Mouse (Mus musculus) neural tube, embryonic 15.5 days (tissue): ENCODE results near the gene Serpinb9. TPM values are rescaled to one million over a fixed set of nuclear protein-coding genes. Genes with fewer than 3 reads are reported as not detected.

Experiments
- ATAC-seq: fragments of 200-750 bp; cut with Nextera tagmentation; 2 replicates; pipeline ENCODE4 v1.8.0; 2017; ENCODE audit warnings: mild to moderate bottlenecking, moderate TSS enrichment, moderate library complexity; ENCODE audit not compliant: low FRiP score
- H3K27ac ChIP-seq: fragments of 300-500 bp; sonication (generic); replicated peaks from 2 replicates; pipeline ENCODE4 v1.5.1; 2015; ENCODE audit warnings: mild to moderate bottlenecking, inconsistent platforms
- H3K27me3 ChIP-seq: fragments of 300-500 bp; sonication (generic); replicated peaks from 2 replicates; pipeline ENCODE4 v1.6.1; 2015; ENCODE audit warnings: inconsistent platforms
- H3K36me3 ChIP-seq: fragments of 300-500 bp; sonication (generic); 2 replicates; pipeline ENCODE4 v1.6.1; 2015; ENCODE audit warnings: inconsistent platforms
- H3K4me1 ChIP-seq: fragments of 300-500 bp; sonication (generic); 2 replicates; pipeline ENCODE4 v1.6.1; 2015; ENCODE audit warnings: inconsistent platforms
- H3K4me2 ChIP-seq: fragments of 300-500 bp; sonication (generic); 2 replicates; pipeline ENCODE4 v1.6.1; 2015; ENCODE audit warnings: inconsistent platforms, mild to moderate bottlenecking, moderate library complexity
- H3K4me3 ChIP-seq: fragments of 300-500 bp; sonication (generic); replicated peaks from 2 replicates; pipeline ENCODE4 v1.5.1; 2015; ENCODE audit warnings: mild to moderate bottlenecking, inconsistent platforms
- H3K9ac ChIP-seq: fragments of 300-500 bp; sonication (generic); replicated peaks from 2 replicates; pipeline ENCODE4 v1.6.1; 2015; ENCODE audit warnings: mild to moderate bottlenecking, inconsistent platforms
- H3K9me3 ChIP-seq: fragments of 300-500 bp; sonication (generic); replicated peaks from 2 replicates; pipeline ENCODE4 v1.6.1; 2016; ENCODE audit warnings: inconsistent platforms
- WGBS: fragments of 180-500 bp; shearing (Covaris S2); methylation state at CpG from one replicate; pipeline ENCODE4 v1.1.7; 2015; ENCODE audit warnings: mixed read lengths; 5-methylcytosine and 5-hydroxymethylcytosine counted together
- polyA plus RNA-seq: library from polyadenylated mRNA; unstranded; fragments of >200 nt; fragmentation: Nextera tagmentation; extraction: Ambion mirVana; gene quantifications from 2 replicates; pipeline ENCODE4 v1.2.1, GENCODE M21; 2015

Gene Serpinb9
- polyA plus RNA-seq, 1 experiment from 2014 or later, result 2.0 TPM

DNA sequence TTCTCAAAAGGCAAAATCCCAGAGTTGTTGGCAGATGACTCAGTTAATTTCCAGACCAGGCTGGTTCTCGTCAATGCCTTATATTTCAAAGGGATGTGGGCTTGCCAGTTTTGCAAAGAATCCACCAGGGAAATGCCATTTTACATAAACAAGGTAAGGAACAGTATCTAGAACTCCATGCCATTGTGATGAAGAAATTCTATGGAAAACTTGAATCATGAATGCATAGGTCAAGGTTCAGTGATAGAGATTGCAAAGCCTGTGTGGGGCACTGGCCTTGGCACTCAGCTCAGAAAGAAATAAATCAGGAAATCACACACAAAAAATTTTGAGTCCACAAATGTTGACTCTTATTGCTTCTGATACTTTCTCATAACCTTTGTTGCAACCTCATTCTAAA, 32.5 kb downstream of the Serpinb9 start:
- Histone ChIP-seq H3K4me2 (no peak overlapping the region), H3K4me1 (no peaks in the 10 kb centered on the region), H3K4me3 (no peak overlapping the region), H3K27me3 (no peaks in the 10 kb centered on the region), H3K27ac (no peak overlapping the region), H3K9me3 (no peaks in the 10 kb centered on the region), H3K36me3 (no peaks in the 10 kb centered on the region), H3K9ac (no peak overlapping the region)
- 82% methylated on average over 1 of the region's 1 CpGs for WGBS
- no peak for ATAC-seq

DNA sequence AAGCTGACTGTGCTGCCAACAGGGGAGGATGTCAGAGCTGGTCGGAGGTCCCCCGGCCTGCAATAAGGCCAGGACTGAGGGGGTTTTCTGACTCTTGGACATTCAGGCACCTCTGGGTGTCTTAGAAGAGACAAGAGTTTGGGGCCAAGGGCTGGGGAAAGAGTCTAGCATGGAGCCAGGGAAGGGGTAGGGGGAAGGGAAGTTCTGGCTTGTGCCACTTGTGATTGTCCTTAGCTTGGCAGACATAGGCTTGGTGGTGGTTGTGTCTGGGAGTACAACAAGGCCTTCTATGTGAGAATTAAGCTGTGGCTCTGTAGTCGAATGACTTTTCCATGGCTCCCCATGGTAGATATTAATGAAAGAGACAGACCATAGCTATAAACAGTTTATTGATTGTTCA, 40.5 kb downstream of the Serpinb9 start:
- 94% methylated on average over 3 of the region's 3 CpGs for WGBS
- Histone ChIP-seq H3K27me3 (no peaks in the 10 kb centered on the region), H3K4me1 (no peaks in the 10 kb centered on the region), H3K9ac (no peak overlapping the region), H3K9me3 (no peaks in the 10 kb centered on the region), H3K4me2 (no peak overlapping the region), H3K36me3 (no peaks in the 10 kb centered on the region), H3K4me3 (no peak overlapping the region), H3K27ac (no peak overlapping the region)
- no peak for ATAC-seq

DNA sequence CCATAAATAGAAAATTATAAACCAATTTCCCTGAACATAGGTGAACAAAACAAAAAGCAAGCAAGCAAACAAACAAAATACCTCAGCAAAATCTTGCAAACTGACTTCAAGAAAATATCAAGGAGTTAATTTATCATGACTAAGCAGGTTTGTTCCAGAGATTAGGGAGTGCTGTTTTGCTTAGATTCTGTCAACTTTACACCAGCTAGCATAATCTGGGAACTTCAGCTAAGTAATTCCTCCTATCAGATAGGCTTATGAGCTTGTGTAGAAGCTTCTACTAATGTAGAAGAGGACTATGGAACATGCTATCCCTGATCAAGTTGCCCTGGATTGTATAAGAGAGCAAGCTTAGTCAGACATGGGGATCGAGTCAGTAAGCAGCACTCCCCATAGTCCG, 44.2 kb downstream of the Serpinb9 start:
- Histone ChIP-seq H3K4me1 (no peaks in the 10 kb centered on the region), H3K36me3 (no peaks in the 10 kb centered on the region), H3K4me3 (no peak overlapping the region), H3K27me3 (no peaks in the 10 kb centered on the region), H3K9me3 (no peaks in the 10 kb centered on the region), H3K27ac (no peak overlapping the region), H3K4me2 (no peak overlapping the region), H3K9ac (no peak overlapping the region)
- ATAC-seq, result no peak
- WGBS, result 93% methylated on average over 2 of the region's 2 CpGs

DNA sequence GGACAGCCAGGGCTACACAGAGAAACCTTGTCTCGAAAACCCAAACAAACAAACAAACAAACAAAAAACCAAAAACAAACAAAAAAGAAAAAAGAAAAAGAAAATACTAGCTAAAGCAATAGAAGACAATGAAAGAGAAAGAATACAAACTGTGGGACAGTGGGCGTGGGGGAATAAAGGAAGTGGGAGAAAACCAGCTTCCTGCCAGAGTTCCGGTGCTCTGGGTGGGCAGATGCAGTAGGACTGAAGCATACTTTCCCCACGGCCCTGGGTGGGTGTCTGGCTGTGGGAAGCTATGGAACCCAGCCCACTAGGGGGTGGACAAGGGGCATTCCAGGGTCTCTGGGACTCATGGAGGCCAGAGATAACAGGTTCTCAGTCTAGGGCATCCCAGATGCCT, 45.1 kb downstream of the Serpinb9 start:
- no peaks in the 10 kb centered on the region for H3K4me1 ChIP-seq
- no peaks in the 10 kb centered on the region for H3K27me3 ChIP-seq
- H3K36me3 ChIP-seq, result no peaks in the 10 kb centered on the region
- no peaks in the 10 kb centered on the region for H3K9me3 ChIP-seq
- H3K4me3 ChIP-seq, result no peak overlapping the region
- WGBS, result 89% methylated on average over 4 of the region's 4 CpGs
- ATAC-seq, result no peak
- no peak overlapping the region for H3K9ac ChIP-seq
- H3K27ac ChIP-seq, result no peak overlapping the region
- H3K4me2 ChIP-seq, result no peak overlapping the region

DNA sequence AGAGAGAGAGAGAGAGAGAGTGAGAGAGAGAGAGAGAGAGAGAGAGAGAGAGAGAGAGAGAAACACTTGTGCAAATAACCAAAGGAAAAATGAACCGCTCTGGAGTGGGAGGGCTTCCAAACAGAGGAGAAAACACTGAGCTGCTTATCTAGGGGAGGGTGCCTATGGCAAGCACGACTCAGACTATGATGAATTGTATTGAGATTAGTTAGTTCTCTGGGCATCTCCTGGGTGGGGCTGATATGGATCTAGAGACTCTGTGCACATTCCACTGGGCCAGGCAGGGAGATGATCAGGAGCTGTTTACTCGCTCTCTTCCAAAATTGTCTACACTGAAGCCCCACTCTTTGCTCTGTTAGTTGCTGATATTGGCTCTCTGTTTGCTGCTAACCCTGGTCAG, 48.6 kb downstream of the Serpinb9 start:
- H3K4me3 ChIP-seq, result no peak overlapping the region
- ATAC-seq, result no peak
- no peak overlapping the region for H3K4me2 ChIP-seq
- H3K27ac ChIP-seq, result no peak overlapping the region
- 84% methylated on average over 3 of the region's 3 CpGs for WGBS
- H3K36me3 ChIP-seq, result no peaks in the 10 kb centered on the region
- H3K9me3 ChIP-seq, result no peaks in the 10 kb centered on the region
- no peaks in the 10 kb centered on the region for H3K4me1 ChIP-seq
- no peaks in the 10 kb centered on the region for H3K27me3 ChIP-seq
- no peak overlapping the region for H3K9ac ChIP-seq

DNA sequence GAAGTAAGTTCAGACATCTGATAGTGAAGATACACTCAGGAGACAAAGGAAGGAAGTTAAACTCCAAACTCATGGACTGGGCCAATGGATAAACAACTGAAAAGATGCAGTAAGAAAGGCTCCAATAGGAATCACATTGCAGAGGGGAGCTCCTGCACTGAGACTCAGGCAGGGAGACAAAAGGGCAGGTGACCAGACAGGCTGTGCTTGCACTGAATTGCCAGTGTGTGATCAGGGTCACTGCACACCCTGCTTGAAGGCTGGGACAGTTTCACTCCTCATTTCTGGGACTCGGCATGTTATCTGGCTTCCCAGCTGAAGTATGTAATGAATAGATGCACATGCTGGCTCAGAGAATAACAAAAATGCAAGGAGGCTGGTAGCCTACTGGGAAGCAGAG, 60.0 kb downstream of the Serpinb9 start:
- ATAC-seq, result no peak
- no peak overlapping the region for H3K9ac ChIP-seq
- H3K4me1 ChIP-seq, result no peaks in the 10 kb centered on the region
- H3K9me3 ChIP-seq, result no peaks in the 10 kb centered on the region
- H3K27me3 ChIP-seq, result no peaks in the 10 kb centered on the region
- WGBS, result 86% methylated on average over 1 of the region's 1 CpGs
- H3K4me2 ChIP-seq, result no peak overlapping the region
- no peaks in the 10 kb centered on the region for H3K36me3 ChIP-seq
- no peak overlapping the region for H3K4me3 ChIP-seq
- H3K27ac ChIP-seq, result no peak overlapping the region

Other genes starting within 250 kb of the Serpinb9 start
- gene Mylk4, start 219.3 kb upstream of the Serpinb9 start, polyA plus RNA-seq, result 0.40 and 0.52 TPM in 2 replicates
- gene Wrnip1, start 201.2 kb upstream of the Serpinb9 start, polyA plus RNA-seq, result 35.8 and 42.8 TPM in 2 replicates
- not detected in 2 replicates for gene D930007J09Rik, start 200.4 kb upstream of the Serpinb9 start, polyA plus RNA-seq
- gene Serpinb1a, start 152.1 kb upstream of the Serpinb9 start, polyA plus RNA-seq, result 3.3 and 18.5 TPM in 2 replicates
- 0.20 TPM in 1 of 2 replicates, not detected in the other for gene Serpinb1c, start 105.0 kb upstream of the Serpinb9 start, polyA plus RNA-seq
- 1.4 and 4.0 TPM in 2 replicates for gene Serpinb6b, start 38.0 kb upstream of the Serpinb9 start, polyA plus RNA-seq
- 0.32 and 0.50 TPM in 2 replicates for gene Serpinb9b, start 24.2 kb downstream of the Serpinb9 start, polyA plus RNA-seq
- 37.2 and 42.1 TPM in 2 replicates for gene Serpinb1b, start 75.3 kb downstream of the Serpinb9 start, polyA plus RNA-seq
- gene Serpinb9c, start 156.5 kb downstream of the Serpinb9 start, polyA plus RNA-seq, result not detected in 2 replicates
- gene Serpinb9d, start 189.7 kb downstream of the Serpinb9 start, polyA plus RNA-seq, result not detected in 2 replicates
- gene Serpinb9e, start 246.4 kb downstream of the Serpinb9 start, polyA plus RNA-seq, result not detected in 2 replicates